Mouse (Mus musculus) right cerebral cortex, postnatal 14 days (tissue): ENCODE measurements around the gene Btrc.

ENCODE experiments used
- DNase-seq: peaks from one replicate; pipeline ENCODE4 v3.0.0; 2022

Gene Btrc

GRCm38 (mm10) chr19:45575632-45576001, 212.1 kb downstream of the Btrc start:
- DNase-seq = no peak

- no peak for DNase-seq
These were observed 213.7 kb downstream of the Btrc start for GRCm38 (mm10) chr19:45577141-45577750.

GRCm38 (mm10) chr19:45578976-45579375, 215.4 kb downstream of the Btrc start:
- no peak for DNase-seq

- no peak for DNase-seq
These were observed 215.9 kb downstream of the Btrc start for GRCm38 (mm10) chr19:45579416-45579815.
